Mouse (Mus musculus): ENCODE data around the gene A730061H03Rik. TPM values are rescaled to one million over a fixed set of nuclear protein-coding genes. Genes with fewer than 3 reads are reported as not detected.

The A730061H03Rik gene
- polyA plus RNA-seq, 1 experiment from 2014 or later, result 1.4 TPM

DNA sequence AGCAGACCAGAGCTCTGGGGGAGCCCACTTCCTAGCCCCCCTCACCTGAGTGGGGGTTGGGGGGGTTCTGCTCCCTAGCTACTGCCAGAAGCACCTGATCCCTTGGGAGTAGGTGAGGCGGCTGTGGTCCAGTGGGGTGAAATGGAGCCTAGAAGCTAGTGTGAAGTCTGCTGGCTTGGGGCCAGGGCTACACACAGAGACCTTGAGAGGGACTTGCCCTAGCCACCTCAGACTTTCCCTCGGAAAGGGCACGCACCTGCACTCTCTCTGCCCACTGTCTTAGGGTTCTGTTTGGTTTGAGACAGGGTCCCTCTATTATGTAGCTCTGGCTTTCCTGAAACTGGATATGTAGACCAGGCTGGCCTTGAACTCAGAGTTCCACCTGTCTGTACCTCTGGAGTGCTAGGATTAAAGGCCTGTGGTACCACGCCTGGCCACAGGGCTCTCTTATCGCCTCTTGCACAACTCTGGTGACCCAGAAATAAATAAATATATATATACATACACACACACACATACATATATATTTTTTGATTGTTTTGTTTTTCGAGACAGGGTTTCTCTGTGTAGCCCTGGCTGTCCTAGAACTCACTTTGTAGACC is 18.6 kb upstream of the A730061H03Rik start:
- Histone ChIP-seq H3K4me2 (peak overlapping the region; percentile 73), H3K9me3 (no peaks in the 10 kb centered on the region), H3K36me3 (peaks cover 21% of the 10 kb centered on the region), H3K9ac (peak overlapping the region; percentile 76), H3K4me1 (peaks cover 10% of the 10 kb centered on the region), H3K27me3 (no peaks in the 10 kb centered on the region), H3K27ac (peak overlapping the region; percentile 84), H3K4me3 (peak overlapping the region; percentile 60)
- ATAC-seq (ENCODE audit: insufficient number of reproducible peaks, low FRiP score, low TSS enrichment, low read depth), result no peak
- WGBS, result 30% methylated on average over 6 of the region's 6 CpGs

DNA sequence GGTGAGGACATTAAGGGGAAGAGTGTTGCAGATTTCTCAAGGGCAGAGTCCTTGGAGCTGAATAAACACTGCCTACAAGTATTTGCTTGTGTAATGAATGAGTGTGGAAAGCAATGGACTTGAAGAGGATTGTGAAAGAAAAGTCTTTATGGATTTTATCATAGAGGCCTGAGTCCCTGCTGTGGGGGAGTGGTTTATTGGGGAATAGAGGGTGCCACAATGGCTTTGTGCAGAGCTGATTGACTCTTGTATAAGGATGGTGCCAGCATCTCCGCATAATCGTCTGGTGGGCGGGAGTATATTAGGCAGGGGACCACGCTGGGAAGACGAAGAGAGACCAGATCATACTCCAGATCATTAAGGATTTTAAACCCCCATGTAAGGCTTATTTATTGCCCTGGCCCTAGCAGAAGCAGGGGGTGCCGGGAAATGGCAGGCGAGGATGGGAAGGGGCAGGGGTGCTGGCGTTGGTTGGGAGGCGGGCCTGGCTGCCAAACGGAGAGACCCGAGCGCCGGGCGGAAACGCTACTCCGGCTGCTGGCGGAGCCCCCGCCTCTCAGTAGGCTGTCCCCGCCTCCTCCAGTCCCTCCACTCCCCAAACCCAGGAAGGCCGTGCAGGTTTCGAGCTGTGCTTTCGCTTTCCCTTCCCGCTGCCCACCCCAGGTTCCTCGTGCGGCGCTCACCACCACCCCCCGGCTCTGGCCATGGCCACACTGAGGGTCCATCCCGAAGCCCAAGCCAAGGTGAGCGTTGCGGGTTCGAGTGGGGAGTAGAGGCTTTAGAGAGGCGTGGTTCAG is 17.9 kb upstream of the A730061H03Rik start, which contains the start of gene Psme1:
Psme1 (plus strand) TSS at position 253 of the 797 bp plus-strand sequence.
- peak; percentile 88 for ATAC-seq (ENCODE audit: insufficient number of reproducible peaks, low FRiP score, low TSS enrichment, low read depth)
- under 1% methylated on average over 32 of the region's 32 CpGs for WGBS

DNA sequence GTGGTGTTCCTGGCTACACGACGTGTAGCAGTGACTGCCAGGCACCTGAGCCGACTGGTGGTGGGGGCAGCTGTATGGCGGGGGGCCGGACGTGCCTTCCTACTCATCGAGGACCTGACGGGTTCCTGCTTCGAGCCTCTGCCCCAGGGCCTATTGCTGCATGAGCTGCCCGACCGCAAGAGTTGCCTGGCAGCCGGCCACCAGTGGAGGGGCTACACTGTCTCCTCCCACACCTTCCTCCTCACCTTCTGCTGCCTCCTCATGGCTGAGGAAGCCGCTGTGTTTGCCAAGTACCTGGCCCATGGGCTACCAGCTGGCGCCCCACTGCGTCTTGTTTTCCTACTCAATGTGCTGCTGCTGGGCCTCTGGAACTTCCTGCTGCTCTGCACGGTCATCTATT is 16.2 kb upstream of the A730061H03Rik start:
- Histone ChIP-seq H3K4me1 (peaks cover 10% of the 10 kb centered on the region), H3K9me3 (no peaks in the 10 kb centered on the region), H3K4me2 (no peak overlapping the region; the same call in 1 of the 2 replicates), H3K9ac (no peak overlapping the region), H3K4me3 (peak overlapping the region; percentile 14), H3K27ac (no peak overlapping the region), H3K27me3 (no peaks in the 10 kb centered on the region), H3K36me3 (peaks cover 15% of the 10 kb centered on the region)
- WGBS, result 60% methylated on average over 16 of the region's 16 CpGs
- no peak for ATAC-seq (ENCODE audit: insufficient number of reproducible peaks, low FRiP score, low TSS enrichment, low read depth)

More for the DNA sequence above, 17.9 kb upstream of the A730061H03Rik start, which contains the start of gene Psme1:
- H3K27ac ChIP-seq, result peak within 1 kb of the TSS; percentile 84
- no peaks in the 10 kb centered on the region for H3K9me3 ChIP-seq
- peak within 1 kb of the TSS; percentile 73 for H3K4me2 ChIP-seq
- H3K36me3 ChIP-seq, result peaks cover 21% of the 10 kb centered on the region
- H3K27me3 ChIP-seq, result no peaks in the 10 kb centered on the region
- H3K9ac ChIP-seq, result peak within 1 kb of the TSS; percentile 76
- peak within 1 kb of the TSS; percentile 60 for H3K4me3 ChIP-seq
- peaks cover 10% of the 10 kb centered on the region for H3K4me1 ChIP-seq

- no peaks in the 10 kb centered on the region for H3K27me3 ChIP-seq
- H3K4me3 ChIP-seq, result peak overlapping the region; percentile 14
- H3K4me1 ChIP-seq, result peaks cover 10% of the 10 kb centered on the region
- H3K4me2 ChIP-seq, result peak overlapping the region; percentile 5; the same call in 1 of the 2 replicates
- no peak overlapping the region for H3K27ac ChIP-seq
- no peaks in the 10 kb centered on the region for H3K9me3 ChIP-seq
- peaks cover 8% of the 10 kb centered on the region for H3K36me3 ChIP-seq
- 67% methylated on average over 13 of the region's 13 CpGs for WGBS
- no peak overlapping the region for H3K9ac ChIP-seq
- ATAC-seq (ENCODE audit: insufficient number of reproducible peaks, low FRiP score, low TSS enrichment, low read depth), result no peak
These were observed 15.5 kb upstream of the A730061H03Rik start for GRCm38 (mm10) chr14:55575711-55576110.

- Histone ChIP-seq H3K4me2 (peak within 1 kb of the TSS; percentile 5; the same call in 1 of the 2 replicates), H3K9ac (no peak within 1 kb of the TSS), H3K36me3 (peaks cover 4% of the 10 kb centered on the region), H3K27ac (no peak within 1 kb of the TSS), H3K9me3 (no peaks in the 10 kb centered on the region), H3K4me1 (peaks cover 10% of the 10 kb centered on the region), H3K4me3 (peak within 1 kb of the TSS; percentile 14), H3K27me3 (no peaks in the 10 kb centered on the region)
- 59% methylated on average over 8 of the region's 8 CpGs for WGBS
- ATAC-seq (ENCODE audit: insufficient number of reproducible peaks, low FRiP score, low TSS enrichment, low read depth), result no peak; the same call in 1 of the 2 replicates
These were observed 15.1 kb upstream of the A730061H03Rik start, which contains the start of gene Fitm1 for GRCm38 (mm10) chr14:55575302-55575701. Gene Fitm1 (plus strand): TSS chr14:55575617.

DNA sequence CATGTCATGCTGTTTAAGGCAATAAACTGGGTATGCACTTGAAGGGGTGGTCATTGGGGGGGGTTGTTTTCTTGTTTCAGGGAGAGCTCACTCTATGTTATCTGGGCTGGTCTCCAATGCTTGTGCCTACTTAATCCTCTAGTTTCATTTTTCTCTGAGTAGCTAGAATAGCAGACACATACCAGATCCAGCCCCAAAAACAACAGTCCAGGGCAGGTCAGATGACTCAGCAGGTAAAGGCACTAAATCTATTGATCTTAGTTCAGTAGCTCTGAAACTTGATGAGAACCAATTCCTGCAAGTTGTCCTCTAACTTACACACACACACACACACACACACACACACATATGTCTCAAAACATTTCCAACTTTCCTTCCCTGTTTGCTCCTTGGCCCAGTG is 11.6 kb upstream of the A730061H03Rik start:
- no peaks in the 10 kb centered on the region for H3K27me3 ChIP-seq
- no peak overlapping the region for H3K9ac ChIP-seq
- ATAC-seq (ENCODE audit: insufficient number of reproducible peaks, low FRiP score, low TSS enrichment, low read depth), result no peak
- peaks cover 28% of the 10 kb centered on the region for H3K36me3 ChIP-seq
- H3K9me3 ChIP-seq, result no peaks in the 10 kb centered on the region
- no peak overlapping the region for H3K4me2 ChIP-seq
- H3K4me3 ChIP-seq, result no peak overlapping the region
- no peak overlapping the region for H3K27ac ChIP-seq
- peaks cover 4% of the 10 kb centered on the region; the same call in 1 of the 2 replicates for H3K4me1 ChIP-seq

GRCm38 (mm10) chr14:55570588-55570987 is 10.4 kb upstream of the A730061H03Rik start:
- Histone ChIP-seq H3K4me2 (no peak overlapping the region), H3K4me1 (no peaks in the 10 kb centered on the region), H3K36me3 (peaks cover 39% of the 10 kb centered on the region), H3K4me3 (no peak overlapping the region), H3K27me3 (no peaks in the 10 kb centered on the region), H3K9me3 (no peaks in the 10 kb centered on the region), H3K9ac (no peak overlapping the region), H3K27ac (no peak overlapping the region)
- WGBS, result 90% methylated on average over 2 of the region's 2 CpGs
- ATAC-seq (ENCODE audit: insufficient number of reproducible peaks, low FRiP score, low TSS enrichment, low read depth), result no peak

GRCm38 (mm10) chr14:55567496-55567895 is 7.3 kb upstream of the A730061H03Rik start:
- H3K4me3 ChIP-seq, result no peak overlapping the region
- H3K36me3 ChIP-seq, result peaks cover 63% of the 10 kb centered on the region
- no peak overlapping the region for H3K27ac ChIP-seq
- 92% methylated on average over 3 of the region's 3 CpGs for WGBS
- no peaks in the 10 kb centered on the region for H3K4me1 ChIP-seq
- ATAC-seq (ENCODE audit: insufficient number of reproducible peaks, low FRiP score, low TSS enrichment, low read depth), result no peak
- no peak overlapping the region for H3K9ac ChIP-seq
- H3K27me3 ChIP-seq, result no peaks in the 10 kb centered on the region
- H3K4me2 ChIP-seq, result no peak overlapping the region
- H3K9me3 ChIP-seq, result no peaks in the 10 kb centered on the region

DNA sequence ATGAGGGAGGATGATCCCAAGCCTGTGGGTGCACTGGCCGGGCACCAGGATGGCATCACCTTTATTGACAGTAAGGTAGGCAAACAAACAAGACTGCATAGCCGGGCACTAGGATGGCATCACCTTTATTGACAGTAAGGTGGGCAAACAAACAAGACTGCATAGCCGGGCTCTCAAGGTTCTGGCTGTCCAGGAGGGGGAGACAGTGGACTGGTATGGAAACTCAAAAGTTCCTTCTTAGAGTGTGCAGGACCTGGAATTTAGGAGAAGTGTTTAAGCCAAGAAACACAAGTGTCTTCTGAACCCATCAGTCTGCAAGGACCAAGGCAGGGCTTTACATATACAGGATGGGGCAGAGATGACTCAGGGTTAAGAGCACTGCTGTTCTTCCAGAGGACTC is 5.5 kb upstream of the A730061H03Rik start:
- H3K9me3 ChIP-seq, result no peaks in the 10 kb centered on the region
- ATAC-seq (ENCODE audit: insufficient number of reproducible peaks, low FRiP score, low TSS enrichment, low read depth), result no peak

DNA sequence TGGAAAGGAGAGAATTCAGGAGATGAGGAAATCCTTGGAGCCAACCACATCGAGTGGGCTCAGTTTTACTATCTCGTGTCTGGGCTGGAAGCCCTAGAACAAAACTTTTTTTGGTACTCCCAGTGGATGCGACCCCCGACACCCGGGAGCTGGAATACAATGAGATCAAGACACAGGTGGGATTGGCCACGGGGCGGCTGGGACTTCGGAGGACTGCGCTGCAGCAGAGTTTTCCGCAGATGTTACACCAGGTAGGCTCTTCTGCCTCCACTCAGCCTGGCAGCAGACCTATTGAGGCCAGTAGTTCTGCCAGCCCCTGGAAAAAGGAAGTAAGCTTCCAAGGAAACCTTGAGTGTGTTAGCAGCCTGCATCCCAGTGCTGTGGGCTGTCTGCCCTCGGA is 3.0 kb upstream of the A730061H03Rik start:
- Histone ChIP-seq H3K27me3 (no peaks in the 10 kb centered on the region), H3K9ac (no peak overlapping the region), H3K4me1 (peaks cover 15% of the 10 kb centered on the region), H3K36me3 (peaks cover 48% of the 10 kb centered on the region), H3K4me2 (no peak overlapping the region), H3K4me3 (no peak overlapping the region), H3K9me3 (no peaks in the 10 kb centered on the region), H3K27ac (no peak overlapping the region)
- 90% methylated on average over 11 of the region's 11 CpGs for WGBS
- ATAC-seq (ENCODE audit: insufficient number of reproducible peaks, low FRiP score, low TSS enrichment, low read depth), result no peak

More for the DNA sequence above, 5.5 kb upstream of the A730061H03Rik start:
- H3K9ac ChIP-seq, result no peak overlapping the region
- no peak overlapping the region for H3K27ac ChIP-seq
- 82% methylated on average over 3 of the region's 3 CpGs for WGBS
- H3K4me3 ChIP-seq, result no peak overlapping the region
- H3K36me3 ChIP-seq, result peaks cover 63% of the 10 kb centered on the region
- no peak overlapping the region for H3K4me2 ChIP-seq
- peaks cover 15% of the 10 kb centered on the region for H3K4me1 ChIP-seq
- H3K27me3 ChIP-seq, result no peaks in the 10 kb centered on the region

GRCm38 (mm10) chr14:55561860-55562259 is 1.7 kb upstream of the A730061H03Rik start:
- no peak for ATAC-seq (ENCODE audit: insufficient number of reproducible peaks, low FRiP score, low TSS enrichment, low read depth)
- peaks cover 18% of the 10 kb centered on the region for H3K4me1 ChIP-seq
- no peak overlapping the region for H3K27ac ChIP-seq
- peak overlapping the region; percentile 68; the same call in 1 of the 2 replicates for H3K4me3 ChIP-seq
- 0 out of 2 replicates have a peak overlapping the region, but pooled peaks have one; percentile 10 for H3K9ac ChIP-seq
- WGBS, result 77% methylated on average over 10 of the region's 10 CpGs
- no peak overlapping the region for H3K4me2 ChIP-seq
- peaks cover 36% of the 10 kb centered on the region for H3K36me3 ChIP-seq
- no peaks in the 10 kb centered on the region for H3K9me3 ChIP-seq
- no peaks in the 10 kb centered on the region for H3K27me3 ChIP-seq

- Histone ChIP-seq H3K4me3 (peak within 1 kb of the TSS; percentile 68), H3K4me2 (peak within 1 kb of the TSS; percentile 78), H3K36me3 (peaks cover 16% of the 10 kb centered on the region), H3K9ac (peak within 1 kb of the TSS; percentile 69), H3K9me3 (no peaks in the 10 kb centered on the region), H3K4me1 (peaks cover 18% of the 10 kb centered on the region), H3K27ac (peak within 1 kb of the TSS; percentile 99), H3K27me3 (no peaks in the 10 kb centered on the region)
- peak; percentile 70 for ATAC-seq (ENCODE audit: insufficient number of reproducible peaks, low FRiP score, low TSS enrichment, low read depth)
- under 1% methylated on average over 27 of the region's 27 CpGs for WGBS
These were observed 406 bp downstream of the A730061H03Rik start, which contains the start of gene Dcaf11 for GRCm38 (mm10) chr14:55559799-55560201. Gene Dcaf11 (plus strand): TSS chr14:55560006.
